Mouse (Mus musculus) CD4-positive naive resting alpha-beta T cell, adult 76 days (primary cell): Measurements from ENCODE around the gene Olfr1130. TPM values are rescaled to one million over a fixed set of nuclear protein-coding genes. Genes with fewer than 3 reads are reported as not detected.

Experiments
- total RNA-seq: library from RNA; stranded (reverse); gene quantifications from one replicate; pipeline ENCODE4 v1.2.4, GENCODE M21; 2023

The Olfr1130 gene
- total RNA-seq = not detected

DNA sequence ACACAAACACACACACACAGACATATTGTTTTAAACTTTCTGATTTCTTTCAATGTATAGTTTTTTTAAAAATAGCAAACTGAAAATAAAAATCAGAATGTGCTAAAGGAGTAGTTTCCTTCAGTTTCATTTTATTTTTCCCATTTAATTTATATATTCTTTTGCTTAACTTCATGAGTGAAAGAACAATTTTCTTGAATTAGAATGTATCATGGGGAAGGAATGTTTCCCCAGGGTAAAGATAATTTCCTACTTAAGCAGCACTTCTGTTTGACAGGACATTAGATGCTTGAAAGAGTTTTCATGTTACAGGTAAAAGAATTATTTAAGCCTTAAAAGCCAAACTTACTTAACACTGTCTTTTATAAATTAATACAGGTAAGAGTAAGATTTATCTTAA lies at the start of gene Olfr1130:
Gene Olfr1130, plus strand, starts transcription at position 301 of the 400 bp plus-strand sequence.

DNA sequence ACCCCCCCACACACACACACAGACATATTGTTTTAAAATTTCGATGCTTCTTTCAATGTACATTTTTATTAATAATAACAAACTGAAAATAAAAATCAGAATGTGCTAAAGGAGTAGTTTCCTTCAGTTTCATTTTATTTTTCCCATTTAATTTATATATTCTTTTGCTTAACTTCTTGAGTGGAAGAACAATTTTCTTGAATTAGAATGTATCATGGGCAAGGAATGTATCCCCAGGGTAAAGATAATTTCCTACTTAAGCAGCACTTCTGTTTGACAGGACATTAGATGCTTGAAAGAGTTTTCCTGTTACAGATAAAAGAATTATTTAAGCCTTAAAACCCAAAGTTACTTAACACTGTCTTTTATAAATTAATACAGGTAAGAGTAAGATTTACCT lies 32.4 kb upstream of the Olfr1130 start, which contains the start of gene Olfr1129:
Gene Olfr1129, plus strand, starts transcription at position 301 of the 400 bp plus-strand sequence.

GRCm38 (mm10) chr2:87626804-87627203 lies 20.8 kb downstream of the Olfr1130 start, which contains the start of gene Olfr1131:
Gene Olfr1131, plus strand, starts transcription at chr2:87627104.

GRCm38 (mm10) chr2:87637435-87637834 lies 31.4 kb downstream of the Olfr1130 start, which contains the start of gene Olfr1132:
Gene Olfr1132, minus strand, starts transcription at chr2:87637535.

GRCm38 (mm10) chr2:87647274-87647673 lies 41.3 kb downstream of the Olfr1130 start, which contains the start of gene Olfr1133:
Gene Olfr1133, minus strand, starts transcription at chr2:87647374.

DNA sequence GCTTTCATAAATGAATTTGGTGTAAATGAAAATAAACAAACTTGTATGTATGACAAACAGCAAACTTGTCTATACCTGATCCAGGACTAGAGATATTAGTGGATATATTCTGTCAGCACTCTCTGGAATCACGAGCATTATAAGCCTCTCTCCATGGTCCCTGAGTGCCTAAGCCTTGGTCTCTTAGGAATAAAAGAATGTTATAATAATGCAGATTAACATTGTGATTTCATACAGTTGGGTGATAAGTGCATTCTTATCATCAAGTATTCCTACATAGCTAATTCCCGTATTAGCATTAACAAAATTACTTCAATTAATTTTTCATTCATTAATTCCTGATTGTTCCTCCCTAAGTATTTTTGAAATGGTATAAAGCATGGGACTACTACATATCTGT lies 52.3 kb downstream of the Olfr1130 start, which contains the start of gene Olfr1134:
Gene Olfr1134, minus strand, starts transcription at position 101 of the 400 bp plus-strand sequence.

Other genes with a start within 250 kb of the Olfr1130 start
- gene Olfr1121, start 236.3 kb upstream of the Olfr1130 start, total RNA-seq = not detected
- 0.38 TPM for gene Olfr1122, start 220.4 kb upstream of the Olfr1130 start, total RNA-seq
- gene Olfr1123, start 189.6 kb upstream of the Olfr1130 start, total RNA-seq = not detected
- gene Olfr1124, start 175.9 kb upstream of the Olfr1130 start, total RNA-seq = not detected
- not detected for gene Olfr1126, start 152.2 kb upstream of the Olfr1130 start, total RNA-seq
- not detected for gene Pramel7, start 109.1 kb upstream of the Olfr1130 start, total RNA-seq
- gene Pramel6, start 99.6 kb upstream of the Olfr1130 start, total RNA-seq = not detected
- gene Olfr153, start 74.4 kb upstream of the Olfr1130 start, total RNA-seq = not detected
- not detected for gene Olfr1128, start 60.7 kb upstream of the Olfr1130 start, total RNA-seq
- gene Olfr1129, start 32.3 kb upstream of the Olfr1130 start, total RNA-seq = not detected
- gene Olfr1131, start 20.9 kb downstream of the Olfr1130 start, total RNA-seq = not detected
- gene Olfr1132, start 31.3 kb downstream of the Olfr1130 start, total RNA-seq = not detected
- not detected for gene Olfr1133, start 41.2 kb downstream of the Olfr1130 start, total RNA-seq
- gene Olfr1134, start 52.2 kb downstream of the Olfr1130 start, total RNA-seq = not detected
- not detected for gene Olfr1135, start 67.5 kb downstream of the Olfr1130 start, total RNA-seq
- not detected for gene Olfr1136, start 87.7 kb downstream of the Olfr1130 start, total RNA-seq
- gene Olfr1137, start 107.0 kb downstream of the Olfr1130 start, total RNA-seq = not detected
- gene Olfr1138, start 133.8 kb downstream of the Olfr1130 start, total RNA-seq = not detected
- gene Olfr1140, start 137.5 kb downstream of the Olfr1130 start, total RNA-seq = not detected
- not detected for gene Olfr1141, start 147.8 kb downstream of the Olfr1130 start, total RNA-seq
- not detected for gene Olfr152, start 173.3 kb downstream of the Olfr1130 start, total RNA-seq
- gene Olfr1143, start 194.4 kb downstream of the Olfr1130 start, total RNA-seq = not detected
- gene Olfr1145, start 203.6 kb downstream of the Olfr1130 start, total RNA-seq = not detected
- not detected for gene Olfr1148, start 224.3 kb downstream of the Olfr1130 start, total RNA-seq
- not detected for gene Olfr1150-ps1, start 237.8 kb downstream of the Olfr1130 start, total RNA-seq
- gene Olfr1151, start 249.7 kb downstream of the Olfr1130 start, total RNA-seq = not detected